Mouse (Mus musculus) forebrain, embryonic 13.5 days (tissue): ENCODE results near the gene Tent4b. TPM values are rescaled to one million over a fixed set of nuclear protein-coding genes. Genes with fewer than 3 reads are reported as not detected.
"Not testable (repeated sequence)": the region's sequence is repeated elsewhere in the genome, so short reads cannot be mapped to it uniquely, and the experiment has no call there.

Experiments used
- ATAC-seq: fragments of 200-750 bp; cut with Nextera tagmentation; 2 replicates; pipeline ENCODE4 v1.8.0; 2017
- H3K27ac ChIP-seq: fragments of 300-500 bp; sonication (generic); 2 replicates; pipeline ENCODE4 v1.5.1; 2015; ENCODE audit warnings: inconsistent platforms, mild to moderate bottlenecking, moderate library complexity
- H3K27me3 ChIP-seq: fragments of 300-500 bp; sonication (generic); 2 replicates; pipeline ENCODE4 v1.6.1; 2015; ENCODE audit warnings: mild to moderate bottlenecking, inconsistent platforms
- H3K36me3 ChIP-seq: fragments of 300-500 bp; sonication (generic); 2 replicates; pipeline ENCODE4 v1.6.1; 2015; ENCODE audit warnings: mild to moderate bottlenecking, inconsistent platforms; ENCODE audit not compliant: poor library complexity, severe bottlenecking
- H3K4me1 ChIP-seq: fragments of 300-500 bp; sonication (generic); 2 replicates; pipeline ENCODE4 v1.6.1; 2015; ENCODE audit warnings: inconsistent platforms
- H3K4me2 ChIP-seq: fragments of 300-500 bp; sonication (generic); 2 replicates; pipeline ENCODE4 v1.6.1; 2015; ENCODE audit warnings: inconsistent platforms, mild to moderate bottlenecking, moderate library complexity
- H3K4me3 ChIP-seq: fragments of 300-500 bp; sonication (generic); 2 replicates; pipeline ENCODE4 v1.5.1; 2015; ENCODE audit warnings: mild to moderate bottlenecking, inconsistent platforms
- H3K9ac ChIP-seq: fragments of 300-500 bp; sonication (generic); 2 replicates; pipeline ENCODE4 v1.6.1; 2015; ENCODE audit warnings: mild to moderate bottlenecking, inconsistent platforms
- H3K9me3 ChIP-seq: fragments of 300-500 bp; sonication (generic); replicated peaks from 2 replicates; pipeline ENCODE4 v1.6.1; 2016; ENCODE audit warnings: inconsistent platforms
- WGBS: fragments of 180-500 bp; shearing (Covaris S2); methylation state at CpG from one replicate; pipeline ENCODE4 v1.1.7; 2015; 5-methylcytosine and 5-hydroxymethylcytosine counted together
- polyA plus RNA-seq: library from polyadenylated mRNA; unstranded; fragments of >200 nt; fragmentation: Nextera tagmentation; extraction: Ambion mirVana; gene quantifications from 2 replicates; pipeline ENCODE4 v1.2.1, GENCODE M21; 2015

Tent4b gene
- polyA plus RNA-seq, 1 experiment from 2014 or later = 7.4 TPM

DNA sequence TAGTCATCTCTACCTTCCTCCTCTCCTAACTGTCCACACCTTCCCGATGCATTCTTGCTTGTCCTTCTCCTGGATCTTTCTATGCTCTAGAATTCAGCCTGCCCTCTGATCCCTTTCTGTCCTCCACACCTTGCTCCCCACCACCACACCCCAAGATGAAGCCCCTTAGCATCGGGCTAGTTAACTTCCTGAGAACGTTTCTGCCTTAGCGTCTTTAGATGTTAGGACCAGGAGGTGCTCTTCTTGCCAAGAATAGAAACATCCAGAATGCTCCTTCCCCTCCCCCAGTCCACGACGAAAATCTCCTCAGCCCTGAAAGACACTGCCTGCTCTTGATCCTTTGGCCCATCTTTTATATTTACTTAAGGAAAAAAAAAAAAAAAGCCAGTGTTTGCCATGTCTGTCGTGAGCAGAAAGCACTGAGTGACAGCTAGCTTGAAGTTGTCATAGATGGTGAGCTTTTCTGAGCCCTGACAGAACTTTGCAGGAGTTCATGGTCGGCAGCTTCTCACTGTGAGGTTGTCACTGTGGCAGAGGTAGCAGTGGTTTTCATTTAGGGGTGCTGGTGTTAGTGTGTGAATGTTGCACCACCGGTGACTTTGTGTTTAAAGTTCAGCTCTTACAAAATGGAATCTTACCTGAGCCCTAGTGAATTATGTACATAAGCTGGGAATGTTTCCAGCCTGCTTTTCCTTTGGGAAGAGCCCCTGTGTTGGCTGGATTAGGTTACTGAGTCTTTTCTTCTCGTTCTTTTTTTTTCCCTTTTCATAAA lies 1.9 kb downstream of the Tent4b start:
- WGBS = 18% methylated on average over 10 of the region's 10 CpGs
- H3K4me2 ChIP-seq = peak overlapping the region; percentile 94
- H3K27ac ChIP-seq = no peak overlapping the region
- ATAC-seq = no peak
- peak overlapping the region; percentile 92 for H3K4me3 ChIP-seq
- H3K9ac ChIP-seq = peak overlapping the region; percentile 91
- peaks cover 1% of the 10 kb centered on the region; the same call in 1 of the 2 replicates for H3K36me3 ChIP-seq
- peaks cover 49% of the 10 kb centered on the region for H3K4me1 ChIP-seq
- no peaks in the 10 kb centered on the region for H3K9me3 ChIP-seq
- H3K27me3 ChIP-seq = no peaks in the 10 kb centered on the region

DNA sequence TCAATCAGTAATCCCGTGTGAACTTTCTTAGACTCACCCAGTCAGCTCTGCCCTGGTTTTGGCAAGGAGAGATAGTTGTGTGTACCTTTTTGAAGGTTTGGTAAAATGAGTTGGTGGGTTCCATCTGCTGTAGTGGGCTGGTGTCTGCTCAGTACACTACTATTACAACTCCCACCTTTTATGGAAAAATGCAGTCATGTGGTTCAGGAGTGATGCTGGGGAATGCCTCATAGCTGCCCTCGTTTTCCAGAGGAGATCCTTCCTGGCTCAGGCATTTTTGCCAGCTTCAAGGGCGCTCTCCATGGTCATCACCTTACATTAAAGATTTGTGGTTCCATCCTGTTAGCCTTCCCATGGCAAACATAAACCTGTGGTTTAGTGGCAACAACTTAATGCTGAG lies 2.6 kb downstream of the Tent4b start:
- 40% methylated on average over 3 of the region's 3 CpGs for WGBS
- Histone ChIP-seq H3K27me3 (no peaks in the 10 kb centered on the region), H3K9ac (peak overlapping the region; percentile 91; the same call in 1 of the 2 replicates), H3K4me3 (peak overlapping the region; percentile 92), H3K9me3 (no peaks in the 10 kb centered on the region), H3K36me3 (peaks cover 5% of the 10 kb centered on the region; the same call in 1 of the 2 replicates), H3K4me1 (peaks cover 52% of the 10 kb centered on the region), H3K4me2 (peak overlapping the region; percentile 94), H3K27ac (no peak overlapping the region)
- ATAC-seq = no peak

DNA sequence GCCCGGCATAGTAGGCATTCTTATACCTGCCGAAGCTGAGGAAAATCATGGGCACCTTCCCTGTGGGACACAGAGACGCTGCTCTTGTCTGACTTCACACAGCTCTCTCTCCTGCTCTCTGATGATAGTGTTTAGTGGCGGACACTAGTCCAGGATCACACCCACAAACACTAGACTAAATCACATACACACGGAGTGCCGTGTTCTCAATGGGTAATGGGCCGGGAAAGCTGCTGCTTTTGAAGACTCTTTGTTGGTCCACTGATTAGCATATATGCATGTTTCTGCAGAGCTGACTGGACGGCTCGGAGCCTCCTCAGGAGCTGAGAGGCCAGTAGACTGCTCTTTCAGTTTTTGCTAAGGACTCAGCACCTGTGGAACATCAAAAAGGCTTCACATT lies 7.0 kb downstream of the Tent4b start:
- no peak overlapping the region for H3K27ac ChIP-seq
- H3K9me3 ChIP-seq = no peaks in the 10 kb centered on the region

DNA sequence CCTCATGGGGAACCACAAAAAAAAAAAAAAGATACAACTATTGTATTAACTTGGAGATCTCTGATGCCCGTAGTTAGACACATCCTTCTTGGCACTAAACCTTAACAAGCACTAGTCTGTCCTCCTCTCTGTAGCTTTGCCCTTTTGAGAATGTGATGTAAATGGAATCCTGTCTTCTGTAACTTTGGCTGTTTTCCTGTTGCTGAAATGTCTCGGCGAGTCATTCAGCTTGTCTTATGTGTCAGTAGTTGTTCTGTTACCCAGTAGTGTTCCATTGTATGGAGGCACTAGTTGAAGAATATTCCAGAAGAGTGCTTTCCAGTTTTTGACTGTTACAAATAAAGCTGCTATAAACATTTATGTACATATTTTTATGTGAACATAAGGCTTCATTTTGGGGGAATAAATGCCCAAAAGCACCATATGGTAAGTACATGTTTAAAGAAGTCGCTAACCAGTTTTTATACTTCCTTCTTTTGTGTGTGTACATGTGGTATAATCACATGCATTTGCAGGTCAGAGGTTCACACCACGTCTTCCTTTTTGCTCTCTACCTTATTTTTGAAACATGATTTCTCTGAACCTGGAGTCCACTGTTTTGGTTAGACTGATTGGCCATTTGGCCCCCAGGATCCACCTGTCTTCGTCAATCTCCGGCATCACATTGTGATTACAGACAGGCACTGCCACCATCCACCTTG lies 8.3 kb downstream of the Tent4b start:
- 91% methylated on average over 7 of the region's 7 CpGs for WGBS
- no peaks in the 10 kb centered on the region for H3K27me3 ChIP-seq

More for the DNA sequence above, 7.0 kb downstream of the Tent4b start:
- Histone ChIP-seq H3K9ac (peak overlapping the region; percentile 18; the same call in 1 of the 2 replicates), H3K4me3 (no peak overlapping the region), H3K27me3 (no peaks in the 10 kb centered on the region), H3K4me1 (peaks cover 43% of the 10 kb centered on the region), H3K4me2 (no peak overlapping the region), H3K36me3 (peaks cover 5% of the 10 kb centered on the region; the same call in 1 of the 2 replicates)
- ATAC-seq = no peak
- WGBS = 62% methylated on average over 9 of the region's 9 CpGs

DNA sequence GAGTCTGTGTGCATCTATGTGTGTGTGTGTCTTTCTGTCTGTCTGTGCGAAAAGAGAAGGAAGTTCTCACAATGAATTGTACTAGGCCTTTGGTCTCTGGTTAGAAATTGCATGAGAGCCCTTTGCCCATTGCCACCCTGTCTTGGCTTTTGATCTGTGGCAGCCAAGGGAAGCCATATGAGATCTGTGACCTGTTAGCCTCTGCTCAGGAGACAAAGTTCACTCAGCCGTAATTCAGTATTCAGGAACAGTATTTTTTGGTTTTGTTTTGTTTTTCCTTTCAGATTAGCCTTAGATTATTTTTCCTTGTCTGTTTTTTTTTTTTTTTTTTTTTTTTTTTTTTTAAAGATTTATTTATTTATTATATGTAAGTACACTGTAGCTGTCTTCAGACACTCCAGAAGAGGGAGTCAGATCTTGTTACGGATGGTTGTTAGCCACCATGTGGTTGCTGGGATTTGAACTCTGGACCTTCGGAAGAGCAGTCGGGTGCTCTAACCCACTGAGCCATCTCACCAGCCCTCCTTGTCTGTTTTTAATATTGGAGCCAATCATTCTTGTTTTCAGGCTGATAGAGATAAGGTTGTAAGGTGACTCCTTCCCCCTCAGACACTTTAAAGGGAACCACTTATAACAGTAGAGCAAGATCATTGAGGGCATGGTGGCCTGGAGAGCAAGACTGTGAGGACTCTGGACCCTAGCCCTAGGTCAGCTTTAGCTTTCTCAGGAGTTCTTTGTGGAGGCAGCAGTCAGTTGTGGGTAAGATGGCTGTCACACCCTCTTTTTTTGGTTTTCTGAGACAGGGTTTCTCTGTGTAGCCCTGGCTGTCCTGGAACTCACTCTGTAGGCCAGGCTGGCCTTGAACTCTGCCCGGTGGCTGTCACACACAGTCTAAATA lies 11.2 kb downstream of the Tent4b start:
- not testable (repeated sequence) for H3K27me3 ChIP-seq, H3K9ac ChIP-seq, ATAC-seq, H3K4me3 ChIP-seq, H3K4me2 ChIP-seq, H3K9me3 ChIP-seq, H3K4me1 ChIP-seq, H3K27ac ChIP-seq, H3K36me3 ChIP-seq
- WGBS = 92% methylated on average over 6 of the region's 6 CpGs

More for the DNA sequence above, 8.3 kb downstream of the Tent4b start:
- Histone ChIP-seq H3K9me3 (no peaks in the 10 kb centered on the region), H3K4me2 (no peak overlapping the region), H3K4me1 (peaks cover 30% of the 10 kb centered on the region), H3K36me3 (peaks cover 5% of the 10 kb centered on the region; the same call in 1 of the 2 replicates), H3K4me3 (no peak overlapping the region), H3K9ac (no peak overlapping the region), H3K27ac (no peak overlapping the region)
- ATAC-seq = no peak

DNA sequence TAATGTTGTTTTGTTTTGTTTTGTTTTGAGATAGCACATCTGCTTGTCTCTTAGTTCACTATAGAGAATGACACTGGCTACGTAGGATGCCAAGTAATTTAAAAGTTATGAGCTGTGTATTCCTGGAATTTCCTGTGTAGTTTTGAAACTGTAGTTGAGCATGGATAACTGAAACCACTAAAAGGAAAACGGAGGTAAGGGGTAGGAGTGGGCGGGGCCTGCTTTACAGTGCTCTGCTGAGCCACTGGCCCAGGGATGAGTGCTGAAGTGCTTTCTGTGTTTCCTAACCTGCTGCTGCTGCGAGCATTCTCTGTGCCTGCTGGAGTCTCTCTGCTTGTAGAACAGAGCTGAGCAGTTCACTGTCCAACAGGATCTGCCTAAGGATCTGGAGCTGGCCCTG lies 22.3 kb downstream of the Tent4b start:
- Histone ChIP-seq H3K9me3 (no peaks in the 10 kb centered on the region), H3K27ac (no peak overlapping the region), H3K36me3 (0 out of 2 replicates have a peak, but pooled peaks cover 4% of the 10 kb centered on the region), H3K27me3 (no peaks in the 10 kb centered on the region), H3K4me2 (no peak overlapping the region), H3K4me1 (peaks cover 22% of the 10 kb centered on the region), H3K9ac (no peak overlapping the region), H3K4me3 (no peak overlapping the region)
- ATAC-seq = no peak
- 74% methylated on average over 4 of the region's 4 CpGs for WGBS

DNA sequence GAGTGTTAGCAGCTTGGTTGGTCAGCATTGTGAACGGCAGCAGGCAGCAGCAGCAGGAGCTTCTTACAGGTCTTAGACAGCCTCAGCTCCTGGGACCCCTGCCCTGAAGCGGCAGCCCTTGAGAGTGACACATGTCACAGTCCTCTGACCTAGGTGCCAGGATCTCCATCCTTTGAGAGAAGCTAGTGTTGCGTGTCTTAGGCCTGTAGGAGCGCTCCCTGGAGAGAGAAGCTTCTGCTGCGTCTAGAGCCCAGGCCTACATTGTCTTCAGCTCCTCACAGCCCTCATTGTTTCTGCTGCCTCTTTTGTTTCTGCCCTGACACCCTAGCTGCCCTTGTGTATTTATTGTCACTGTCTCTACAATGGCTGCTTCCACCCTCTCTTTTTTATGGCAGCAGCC lies 26.3 kb downstream of the Tent4b start:
- Histone ChIP-seq H3K9me3 (no peaks in the 10 kb centered on the region), H3K4me2 (peak overlapping the region; percentile 9; the same call in 1 of the 2 replicates), H3K27me3 (no peaks in the 10 kb centered on the region), H3K4me3 (no peak overlapping the region), H3K9ac (peak overlapping the region; percentile 51; the same call in 1 of the 2 replicates), H3K27ac (peak overlapping the region; percentile 79), H3K4me1 (peaks cover 44% of the 10 kb centered on the region), H3K36me3 (0 out of 2 replicates have a peak, but pooled peaks cover 4% of the 10 kb centered on the region)
- 0 out of 2 replicates have a peak, but pooled peaks have one; percentile 41 for ATAC-seq
- 7% methylated on average over 5 of the region's 5 CpGs for WGBS

DNA sequence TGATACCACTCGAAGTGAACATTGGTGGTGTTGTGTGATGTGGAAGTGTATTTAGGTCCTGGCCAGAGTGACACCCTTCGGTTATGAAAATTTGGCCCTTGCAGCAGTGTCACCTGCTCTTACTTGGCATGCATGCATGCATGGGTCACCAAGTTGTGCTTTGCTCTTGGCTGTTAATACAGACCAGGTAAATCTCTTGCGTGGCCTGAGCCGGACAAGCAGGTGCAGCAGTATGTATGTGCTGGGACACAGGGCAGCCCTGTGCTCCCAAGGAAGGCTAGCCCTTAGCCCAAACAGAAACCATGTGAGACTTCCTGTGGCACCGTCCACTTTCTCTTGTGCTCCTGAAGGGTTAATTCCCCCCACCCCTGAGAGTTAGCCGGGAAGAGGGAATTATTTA lies 28.8 kb downstream of the Tent4b start:
- H3K4me3 ChIP-seq = no peak overlapping the region
- no peaks in the 10 kb centered on the region for H3K27me3 ChIP-seq
- H3K4me2 ChIP-seq = 0 out of 2 replicates have a peak overlapping the region, but pooled peaks have one; percentile 19
- no peak overlapping the region for H3K27ac ChIP-seq
- WGBS = 62% methylated on average over 6 of the region's 6 CpGs
- no peak for ATAC-seq
- no peak overlapping the region for H3K9ac ChIP-seq
- H3K4me1 ChIP-seq = peaks cover 38% of the 10 kb centered on the region
- H3K36me3 ChIP-seq = no peaks in the 10 kb centered on the region
- no peaks in the 10 kb centered on the region for H3K9me3 ChIP-seq

DNA sequence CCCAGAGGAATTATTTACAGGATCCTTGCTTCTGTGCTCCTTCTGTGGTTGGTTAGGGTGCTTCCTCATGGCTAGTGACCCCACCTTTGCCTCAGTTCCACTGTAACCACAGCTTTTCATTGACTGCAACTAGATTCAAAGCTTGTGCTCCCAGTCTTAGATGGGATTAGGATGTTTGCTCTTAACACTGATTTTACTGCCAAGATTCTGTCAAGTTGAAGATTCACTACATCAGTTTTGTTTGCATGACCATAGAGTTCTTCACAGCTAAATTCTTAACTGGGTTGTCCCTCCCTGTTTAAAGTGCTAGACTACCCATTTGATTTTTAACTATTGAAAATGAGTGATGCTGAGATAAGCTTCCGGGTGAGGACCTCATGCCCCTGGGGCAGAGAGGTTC lies 29.3 kb downstream of the Tent4b start:
- Histone ChIP-seq H3K4me2 (0 out of 2 replicates have a peak overlapping the region, but pooled peaks have one; percentile 19), H3K9ac (no peak overlapping the region), H3K27ac (no peak overlapping the region), H3K27me3 (no peaks in the 10 kb centered on the region), H3K9me3 (no peaks in the 10 kb centered on the region), H3K4me3 (no peak overlapping the region), H3K4me1 (peaks cover 38% of the 10 kb centered on the region), H3K36me3 (no peaks in the 10 kb centered on the region)
- 60% methylated on average over 1 of the region's 1 CpGs for WGBS
- no peak for ATAC-seq

DNA sequence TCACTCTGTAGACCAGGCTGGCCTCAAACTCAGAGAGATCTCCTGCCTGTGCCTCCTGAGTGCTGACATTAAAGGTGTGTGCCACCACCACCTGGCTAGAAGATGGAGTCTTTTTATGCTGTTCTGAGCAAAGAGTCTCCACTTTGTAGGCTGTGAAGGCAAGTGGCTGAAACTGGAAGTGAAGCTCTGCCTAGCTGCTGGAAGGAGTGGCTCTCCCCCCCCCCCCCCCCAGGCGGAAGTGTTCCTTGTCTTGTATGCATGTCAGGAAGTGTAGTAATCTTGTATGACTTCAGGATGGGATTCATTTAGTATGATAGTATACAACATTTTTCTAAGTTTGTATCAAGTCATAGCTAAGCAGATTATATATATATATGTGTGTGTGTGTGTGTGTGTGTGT lies 29.8 kb downstream of the Tent4b start:
- Histone ChIP-seq H3K27me3 (no peaks in the 10 kb centered on the region), H3K4me2 (no peak overlapping the region), H3K9me3 (no peaks in the 10 kb centered on the region), H3K36me3 (no peaks in the 10 kb centered on the region), H3K4me3 (no peak overlapping the region), H3K4me1 (peaks cover 38% of the 10 kb centered on the region), H3K27ac (no peak overlapping the region), H3K9ac (no peak overlapping the region)
- WGBS = 67% methylated on average over 1 of the region's 1 CpGs
- no peak for ATAC-seq

DNA sequence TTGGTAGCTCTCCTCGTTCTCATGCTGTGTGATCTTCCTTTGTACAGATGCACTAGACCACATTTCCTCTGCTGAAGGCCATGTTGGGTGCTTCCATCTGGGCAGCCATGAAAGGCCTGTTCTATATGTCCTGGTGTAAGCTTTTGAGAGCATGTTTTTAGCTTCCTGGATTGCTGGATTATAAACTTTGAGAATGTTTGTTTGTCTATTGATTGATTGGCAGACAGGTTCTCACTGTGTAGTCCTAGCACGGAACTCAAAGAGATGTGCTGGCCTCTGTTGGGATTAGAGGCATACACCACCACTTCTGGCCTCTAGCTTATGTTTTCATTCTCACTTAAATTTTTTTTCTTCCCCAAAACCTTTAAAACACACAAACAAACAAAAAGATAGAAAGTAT lies 37.7 kb downstream of the Tent4b start:
- H3K9me3 ChIP-seq = no peaks in the 10 kb centered on the region
- 67% methylated on average over 2 of the region's 2 CpGs for WGBS

More for the DNA sequence above, 37.7 kb downstream of the Tent4b start:
- Histone ChIP-seq H3K36me3 (no peaks in the 10 kb centered on the region), H3K4me1 (no peaks in the 10 kb centered on the region), H3K9ac (no peak overlapping the region), H3K27ac (no peak overlapping the region), H3K4me3 (no peak overlapping the region), H3K4me2 (no peak overlapping the region), H3K27me3 (no peaks in the 10 kb centered on the region)
- ATAC-seq = no peak
